Mouse (Mus musculus) frontal cortex, adult (tissue): Measurements from ENCODE around the gene Spag16.

Source experiments
- ATAC-seq: cut with Nextera tagmentation; 2 replicates; pipeline ENCODE4 v1.9.2; 2017; ENCODE audit warnings: mild to moderate bottlenecking, moderate library complexity, mixed read lengths; ENCODE audit not compliant: low TSS enrichment

Spag16 gene

DNA sequence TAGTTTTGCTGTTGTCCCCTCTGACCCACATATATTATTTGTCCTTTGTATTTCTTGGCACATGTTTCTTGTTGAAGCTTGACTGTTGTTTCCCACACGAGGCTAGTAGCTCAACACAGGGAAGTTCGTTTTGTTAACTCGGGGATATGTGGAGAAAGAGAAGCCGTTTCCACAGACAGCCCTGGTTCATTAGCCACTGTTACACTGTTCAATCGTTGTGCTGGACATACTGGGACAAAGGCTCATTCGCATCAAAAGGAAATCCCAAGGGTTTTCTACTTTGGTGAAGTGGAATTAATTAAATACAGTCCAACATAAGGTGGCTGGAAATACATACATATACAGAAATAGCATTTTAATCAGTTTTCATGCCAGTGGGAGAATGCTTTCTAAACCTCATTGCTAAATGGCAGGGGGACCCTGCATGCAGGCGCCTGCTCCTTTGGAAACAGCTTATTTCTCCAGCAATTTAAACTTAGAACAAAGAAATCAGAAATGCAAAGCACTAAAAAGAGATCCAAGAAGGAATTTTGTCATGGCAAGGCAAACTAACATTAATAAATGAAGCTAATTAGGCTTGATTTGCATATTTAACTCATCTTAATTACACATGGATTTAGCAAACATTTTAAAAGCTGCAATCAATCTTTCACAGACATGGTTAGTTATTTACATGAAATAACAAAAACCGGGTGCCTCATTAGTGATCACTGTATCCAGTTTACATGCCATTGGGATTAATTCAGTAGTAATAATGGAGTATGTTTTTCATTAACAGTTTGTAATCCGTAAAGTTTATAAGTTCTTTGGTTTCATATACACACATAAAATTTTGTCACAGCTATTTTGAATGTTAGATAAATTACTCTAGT is 615.7 kb downstream of the Spag16 start:
- ATAC-seq, result no peak

DNA sequence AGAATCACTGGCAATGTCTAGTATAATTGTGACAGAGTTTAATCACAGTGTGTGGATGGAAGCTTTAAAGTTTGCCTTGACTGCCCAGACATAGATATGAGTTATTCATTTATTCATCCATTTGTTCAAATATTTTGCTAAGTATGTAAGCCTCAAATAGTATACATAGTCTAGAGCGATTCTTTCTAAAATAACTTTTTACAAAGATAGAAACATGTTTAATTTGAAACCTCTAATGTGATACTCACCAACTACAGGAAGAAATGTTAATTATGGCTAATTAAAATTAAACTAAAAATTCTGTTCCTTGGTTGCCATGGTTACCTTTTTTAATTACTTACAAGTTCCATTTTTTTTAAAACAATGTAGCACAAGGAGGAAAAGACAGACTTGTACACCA is 653.1 kb downstream of the Spag16 start:
- ATAC-seq, result peak; percentile 38; the same call in 1 of the 2 replicates

DNA sequence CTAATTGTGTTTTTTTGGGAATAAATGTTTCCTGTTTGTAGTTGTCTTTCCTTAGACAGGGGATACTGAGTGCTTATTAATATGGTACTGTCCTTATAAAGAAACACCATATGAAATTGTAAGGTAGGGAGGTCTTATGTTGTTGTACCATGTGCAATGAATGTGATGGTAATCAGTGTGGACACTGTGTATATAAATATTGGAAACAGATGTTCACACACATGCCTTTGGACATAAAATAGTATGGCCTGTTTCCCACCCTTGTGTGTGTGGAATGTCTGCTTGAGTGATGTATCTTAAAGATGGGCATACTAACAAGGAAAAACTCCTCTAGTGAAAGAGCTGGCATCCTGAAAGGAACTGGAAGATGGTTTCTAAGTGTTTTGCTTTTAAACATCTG is 692.1 kb downstream of the Spag16 start:
- no peak for ATAC-seq

DNA sequence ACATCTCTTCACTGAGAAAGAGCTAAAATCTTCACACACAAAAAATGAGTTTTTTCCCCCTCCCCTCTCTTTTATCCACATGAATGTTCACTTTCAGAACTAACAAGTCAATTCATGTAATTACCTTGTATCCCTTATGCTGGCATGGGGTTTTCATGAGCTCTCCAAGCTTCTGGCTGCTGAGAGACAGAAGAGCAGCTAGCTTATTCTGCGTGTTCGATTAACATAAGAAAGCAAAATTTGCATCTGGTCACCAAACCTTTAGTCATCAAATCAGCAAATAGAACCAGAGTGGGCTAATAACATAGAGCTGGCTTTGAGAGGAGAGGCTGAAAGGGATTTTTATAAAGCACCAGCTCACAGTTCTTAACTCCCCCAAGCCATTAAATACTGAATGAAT is 700.4 kb downstream of the Spag16 start:
- ATAC-seq, result no peak

DNA sequence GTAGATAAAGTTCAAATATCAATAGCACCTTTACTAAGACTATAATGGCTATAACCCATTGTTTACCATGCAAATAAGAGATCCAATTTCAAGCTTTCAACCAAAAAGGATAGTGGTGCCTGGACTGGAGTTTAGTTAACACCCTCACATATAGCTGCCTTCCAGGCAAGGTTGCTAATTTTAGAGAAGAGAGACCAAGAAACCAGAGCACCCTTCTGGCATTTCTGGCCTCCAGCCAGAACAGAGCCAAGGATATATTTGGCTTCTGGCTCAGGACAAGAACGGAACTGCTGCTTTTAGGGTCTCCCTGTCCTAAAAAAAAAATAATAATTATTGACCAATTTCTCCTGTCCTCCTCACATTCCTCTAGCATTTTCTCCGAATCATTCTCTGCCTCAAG is 703.0 kb downstream of the Spag16 start:
- peak; percentile 64 for ATAC-seq

DNA sequence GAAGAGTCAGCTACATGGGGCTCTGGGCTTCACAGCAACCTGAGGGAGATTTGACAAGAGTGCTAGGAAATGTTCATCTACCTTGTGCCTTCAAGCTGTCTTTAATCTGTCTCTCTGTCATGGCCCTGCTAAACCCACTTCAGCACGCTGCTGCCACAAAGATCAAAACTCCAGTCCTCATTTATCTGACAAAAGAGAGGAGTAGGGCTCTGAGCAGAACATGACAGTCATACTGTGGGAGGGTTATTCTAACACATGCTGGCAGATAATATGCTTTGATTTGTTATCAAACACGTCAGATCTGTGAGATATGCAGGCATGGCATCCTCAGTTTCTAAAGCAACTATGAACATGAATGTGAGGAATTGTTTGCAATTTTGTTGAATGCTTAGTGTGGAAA is 725.1 kb downstream of the Spag16 start:
- no peak for ATAC-seq

DNA sequence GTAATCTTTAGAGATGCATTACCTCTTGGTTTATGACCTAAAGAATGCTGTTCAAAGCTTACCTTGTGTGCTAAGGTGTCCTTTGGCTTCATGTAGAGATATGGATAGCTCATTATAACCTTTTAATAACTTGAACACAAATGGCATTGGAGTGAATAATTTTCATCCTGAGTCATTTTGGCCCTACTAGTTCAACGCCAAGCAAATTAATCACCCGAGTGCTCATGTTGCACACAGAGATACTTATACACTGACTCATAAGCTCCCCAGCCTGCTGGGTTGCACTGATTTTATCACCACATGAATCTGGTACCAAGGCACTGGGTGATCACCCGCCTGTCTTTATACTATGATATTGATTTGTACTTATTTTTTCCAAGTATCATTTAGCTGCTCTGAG is 795.0 kb downstream of the Spag16 start:
- ATAC-seq, result no peak

DNA sequence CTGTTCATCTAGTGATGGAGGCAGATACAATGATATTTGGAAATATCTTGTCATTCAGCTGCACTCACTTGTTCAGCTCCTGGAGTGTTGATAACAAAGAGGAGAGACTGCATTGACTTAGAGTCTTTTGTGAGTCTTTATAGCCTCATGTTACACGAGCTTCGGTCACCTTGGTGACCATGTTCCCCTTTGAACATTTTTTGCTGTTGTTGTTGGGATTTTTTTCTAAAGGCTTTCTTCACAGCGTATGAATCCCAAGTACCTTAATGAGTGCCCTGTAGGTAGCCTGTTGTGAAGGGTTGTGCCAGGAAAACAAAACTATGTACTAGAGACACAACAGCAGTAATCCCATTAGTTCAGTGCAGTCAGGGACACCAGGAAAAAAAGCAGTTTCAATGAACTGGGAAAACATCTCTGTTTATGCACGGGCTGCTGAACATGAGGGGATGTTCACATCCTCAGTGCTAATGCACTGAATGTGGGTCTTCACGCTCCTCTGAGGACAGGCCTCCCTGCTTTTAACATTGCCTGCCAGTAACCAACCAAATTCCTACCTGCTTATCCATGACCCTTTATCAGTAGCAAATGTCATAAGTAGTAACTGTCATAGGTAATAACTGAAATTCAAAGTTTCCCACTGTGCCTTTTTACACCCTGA is 798.2 kb downstream of the Spag16 start:
- no peak for ATAC-seq

DNA sequence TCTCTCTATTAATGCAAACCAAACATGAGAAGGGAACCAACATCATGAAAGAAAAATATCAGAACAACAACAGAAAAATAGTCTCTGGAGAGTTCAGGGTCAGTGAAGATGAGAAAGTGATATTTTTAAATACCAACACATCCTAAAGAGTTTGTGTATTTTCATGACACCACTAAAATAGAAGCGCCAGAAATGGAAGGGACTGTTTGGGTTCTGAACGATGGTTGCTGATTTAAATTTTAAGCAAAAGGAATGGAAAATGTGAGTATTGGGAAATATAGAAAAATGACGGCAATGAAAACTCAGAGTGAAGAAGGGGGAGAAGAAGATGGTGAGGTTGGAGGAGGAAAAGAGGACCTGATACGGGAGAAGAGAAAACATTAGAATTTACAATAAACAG is 825.9 kb downstream of the Spag16 start:
- peak; percentile 64; the same call in 1 of the 2 replicates for ATAC-seq

DNA sequence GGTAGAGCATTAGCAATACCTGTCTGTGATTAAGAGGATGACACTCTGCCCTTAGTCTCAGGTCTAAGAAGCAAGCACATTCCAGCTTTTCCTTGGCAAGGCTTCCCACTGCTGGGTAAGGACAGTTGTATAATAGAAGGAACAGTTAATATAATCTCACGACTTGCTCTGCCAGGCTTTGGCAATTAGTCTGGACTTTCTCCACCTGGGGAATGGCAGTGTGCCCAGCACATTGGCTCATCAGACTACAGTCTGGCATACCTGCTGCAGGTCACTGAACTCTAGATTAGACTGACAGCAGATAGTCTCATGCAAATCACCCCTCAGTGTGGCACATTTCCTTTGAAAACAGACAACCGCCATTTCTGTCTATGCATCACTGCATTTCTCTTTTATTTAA is 865.8 kb downstream of the Spag16 start:
- no peak for ATAC-seq

DNA sequence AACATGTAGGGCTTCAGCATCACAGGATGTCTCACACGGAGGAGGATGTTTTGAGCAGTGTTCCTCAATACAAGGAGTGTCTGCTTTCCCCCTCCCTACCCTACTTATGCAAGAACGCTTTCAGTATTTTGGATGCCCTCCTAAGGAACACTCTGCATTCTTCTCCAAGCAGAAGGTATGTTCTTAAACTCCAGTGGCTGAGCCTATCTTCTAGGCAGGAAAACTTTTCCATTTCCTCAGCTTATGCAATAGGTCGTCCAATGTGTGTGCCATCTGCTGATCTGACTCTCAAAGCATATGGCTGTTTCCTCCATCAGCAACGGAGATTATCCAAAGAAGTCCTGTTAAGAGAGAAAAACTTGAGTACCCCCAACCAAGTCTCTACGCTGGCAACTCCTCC is 873.5 kb downstream of the Spag16 start:
- peak; percentile 92 for ATAC-seq

DNA sequence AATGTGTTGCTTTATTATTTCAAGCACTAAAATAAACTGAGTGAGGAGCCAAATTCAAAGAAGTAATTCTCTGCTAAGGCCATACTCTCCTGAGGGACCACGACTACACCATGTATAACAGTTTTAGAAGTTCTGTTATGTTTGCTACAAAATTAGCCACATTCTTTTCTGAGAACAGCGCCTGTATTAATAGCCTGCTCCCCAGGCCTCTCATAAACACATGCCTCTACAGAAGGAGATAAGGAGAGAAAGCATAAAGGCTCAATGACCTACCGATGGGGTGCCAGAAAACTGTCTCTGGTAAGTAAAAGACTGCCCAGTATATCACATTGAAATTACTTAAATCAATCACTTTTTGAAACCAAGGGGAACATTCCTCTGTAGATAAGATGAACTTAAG is 877.2 kb downstream of the Spag16 start:
- ATAC-seq, result no peak

DNA sequence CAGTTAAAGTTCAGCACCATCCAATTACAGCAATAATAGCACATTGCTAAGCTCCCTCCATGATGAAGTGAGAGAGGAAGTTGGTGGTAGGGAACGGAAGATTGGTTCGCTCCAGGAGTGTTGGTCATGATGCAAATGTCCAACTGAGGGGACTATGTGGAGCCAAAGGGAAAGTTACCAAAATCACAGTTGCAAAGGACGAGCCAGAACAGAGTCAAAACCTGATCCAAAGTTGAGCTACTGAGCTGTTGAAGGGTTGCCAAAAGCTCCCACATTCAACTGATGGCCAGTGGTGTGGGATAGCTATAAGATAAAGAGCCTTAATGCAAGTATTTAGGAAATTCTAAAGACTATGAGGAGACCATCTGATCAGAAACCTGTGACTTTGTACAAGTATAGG is 879.1 kb downstream of the Spag16 start:
- ATAC-seq, result no peak

DNA sequence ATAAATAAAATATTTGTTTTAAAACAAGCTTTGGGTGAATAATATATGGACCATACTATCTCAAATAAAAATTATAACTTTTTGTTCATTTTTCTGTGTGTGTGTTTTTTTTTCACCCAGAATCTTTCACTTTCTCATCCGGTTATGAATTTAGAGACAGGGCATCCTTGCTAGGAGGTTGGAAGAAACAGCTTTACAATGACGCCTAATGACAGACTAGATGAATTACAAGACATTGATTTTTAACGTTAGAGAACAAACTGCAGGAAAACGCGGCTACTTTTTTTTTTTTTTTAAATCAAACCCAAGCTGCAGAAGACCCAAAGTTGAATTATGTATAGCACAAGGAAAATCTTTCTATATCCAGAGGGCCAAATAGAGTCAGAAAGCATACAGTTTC is 898.3 kb downstream of the Spag16 start:
- ATAC-seq, result 0 out of 2 replicates have a peak, but pooled peaks have one; percentile 42

DNA sequence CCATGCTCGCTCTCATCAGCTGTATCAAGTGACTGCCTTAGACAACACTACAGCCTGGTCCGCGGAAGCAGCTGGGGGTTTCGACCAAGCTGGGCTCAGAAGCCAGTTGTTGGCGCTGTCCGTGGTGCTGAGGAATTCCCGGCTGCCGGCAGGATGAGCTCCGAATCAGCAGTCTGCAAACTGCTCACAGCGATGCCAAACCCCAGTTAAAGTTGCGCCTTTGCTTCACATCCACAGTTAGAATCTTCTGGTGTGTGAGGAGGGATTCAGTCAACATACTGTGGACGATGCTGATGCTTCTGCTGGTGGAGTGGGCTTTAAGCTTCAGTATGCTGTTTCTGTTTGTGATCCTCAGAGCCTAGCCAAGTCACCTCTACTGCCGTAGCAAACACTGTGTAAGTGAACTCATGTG is 898.9 kb downstream of the Spag16 start, which contains the start of gene Vwc2l:
TSS of gene Vwc2l (plus strand) at position 61 of the 412 bp plus-strand sequence.
- peak; percentile 98 for ATAC-seq
